Mouse (Mus musculus): ENCODE measurements around the gene Scamp3.
"Not testable (repeated sequence)": the region's sequence is repeated elsewhere in the genome, so short reads cannot be mapped to it uniquely, and the experiment has no call there.

The Scamp3 gene

DNA sequence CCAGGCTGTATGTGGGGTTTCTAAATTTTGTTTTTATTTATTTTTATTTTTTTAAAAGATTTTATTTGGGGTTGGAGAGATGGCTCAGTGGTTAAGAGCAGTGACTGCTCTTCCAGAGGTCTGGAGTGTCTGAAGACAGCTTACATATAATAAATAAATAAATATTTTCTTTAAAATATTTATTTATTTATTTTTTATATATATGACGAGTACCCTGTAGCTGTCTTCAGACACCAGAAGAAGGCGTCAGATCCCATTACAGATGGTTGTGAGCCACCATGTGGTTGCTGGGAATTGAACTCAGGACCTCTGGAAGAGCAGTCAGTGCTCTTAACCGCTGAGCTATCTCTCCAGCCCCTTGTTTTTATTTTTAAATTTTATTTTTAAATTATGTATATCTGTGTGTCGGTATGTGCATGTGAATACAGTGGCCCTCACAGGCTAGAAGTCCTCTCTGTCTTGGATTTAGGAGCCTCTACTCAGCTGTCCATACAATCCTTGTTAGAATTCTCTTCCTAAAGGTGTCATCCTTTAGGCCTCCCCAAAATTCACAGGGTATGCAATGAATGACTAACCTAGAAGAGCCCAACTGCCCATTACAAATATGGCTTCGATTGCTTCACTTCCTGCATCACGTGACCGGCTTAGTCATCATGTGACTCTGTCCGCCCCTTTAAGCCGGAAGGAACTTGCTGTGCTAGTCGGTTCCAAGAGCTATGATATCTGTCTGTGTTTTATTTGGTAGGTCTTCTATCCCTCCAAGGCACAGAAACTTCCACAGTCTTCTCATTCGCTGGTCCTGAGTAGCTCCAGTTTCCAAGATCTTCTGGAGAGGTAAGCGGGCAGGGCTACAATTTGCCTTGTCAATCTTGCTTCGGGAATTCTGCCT, 25.2 kb downstream of the Scamp3 start, which contains the start of gene Gba:
Gene Gba, plus strand, starts transcription at position 676 of the 889 bp plus-strand sequence.
- peak; percentile 87 for DNase-seq

DNA sequence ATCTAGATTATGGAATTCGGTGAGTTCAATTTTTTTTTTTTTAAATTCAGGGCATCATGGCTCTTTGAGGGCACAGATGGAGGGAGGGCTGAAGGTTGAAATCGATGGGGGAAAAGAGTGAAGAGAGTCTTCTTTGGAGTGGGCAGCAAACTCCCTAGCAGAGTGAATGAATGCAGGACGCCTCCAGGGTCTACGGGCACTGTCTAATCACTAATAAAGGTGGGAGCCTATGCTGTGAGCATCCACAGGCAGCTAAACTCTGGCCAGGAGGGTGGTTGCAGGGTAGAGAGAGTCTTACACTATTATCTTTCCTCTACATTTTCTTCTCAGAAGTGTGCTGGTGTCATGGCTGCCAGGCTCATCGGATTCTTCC, 25.9 kb downstream of the Scamp3 start:
- no peak for DNase-seq

DNA sequence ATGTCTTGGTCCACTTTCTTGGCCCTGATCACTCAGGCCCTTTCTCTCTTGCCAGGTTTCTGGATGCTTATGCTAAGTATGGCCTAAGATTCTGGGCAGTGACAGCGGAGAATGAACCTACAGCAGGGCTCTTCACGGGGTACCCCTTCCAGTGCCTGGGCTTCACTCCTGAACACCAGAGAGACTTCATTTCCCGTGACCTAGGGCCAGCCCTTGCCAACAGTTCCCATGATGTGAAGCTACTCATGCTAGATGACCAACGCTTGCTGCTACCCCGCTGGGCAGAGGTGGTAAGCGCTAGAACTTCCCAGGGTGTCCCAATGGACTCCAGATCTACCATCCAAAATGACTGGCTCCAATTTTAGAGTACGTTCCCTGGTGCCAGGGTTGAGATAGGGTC, 28.8 kb downstream of the Scamp3 start:
- peak; percentile 19 for DNase-seq

DNA sequence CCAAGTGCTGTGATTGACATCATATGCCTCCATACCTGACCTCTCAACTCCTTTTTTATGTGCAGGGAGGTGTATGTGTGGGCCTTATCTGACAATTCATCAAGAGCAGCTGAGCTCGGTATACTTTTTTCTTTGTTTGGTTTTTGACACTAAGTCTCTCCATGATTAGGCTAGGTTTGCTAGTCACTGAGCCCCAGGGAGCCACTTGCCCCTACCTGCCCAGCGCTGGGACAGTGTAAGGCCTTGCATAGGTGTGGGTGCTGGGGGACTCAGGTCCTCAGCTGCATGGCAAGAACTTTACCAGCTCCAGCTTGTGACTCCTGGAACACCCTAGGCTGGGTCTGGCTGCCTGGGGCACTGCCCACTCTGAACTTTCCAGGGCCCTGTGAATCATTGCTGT, 29.4 kb downstream of the Scamp3 start:
- no peak for DNase-seq

GRCm38 (mm10) chr3:89208075-89208657, 30.9 kb downstream of the Scamp3 start:
- peak; percentile 28 for DNase-seq

- no peak for DNase-seq
Measured at GRCm38 (mm10) chr3:89208736-89209135, 31.5 kb downstream of the Scamp3 start.

DNA sequence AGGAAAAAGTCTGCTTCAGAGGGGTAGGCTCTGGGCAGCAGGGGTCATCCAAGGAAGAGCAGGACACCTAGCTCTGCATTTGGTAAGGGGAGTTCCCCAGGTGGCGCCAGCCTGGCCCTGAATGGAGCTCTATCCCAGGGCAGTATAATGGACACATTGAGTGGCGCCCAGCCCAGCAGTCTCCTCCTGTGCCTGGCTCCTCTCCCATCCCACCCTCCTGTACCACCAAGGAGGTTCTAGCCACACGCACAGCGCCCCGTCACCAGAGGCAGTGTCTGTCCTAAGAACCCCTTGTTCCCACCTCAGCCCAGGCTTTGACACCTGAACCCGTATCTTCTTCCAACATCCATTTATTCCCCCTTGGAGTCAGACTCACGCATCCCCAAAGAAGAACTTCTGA, 32.5 kb downstream of the Scamp3 start:
- peak; percentile 16 for DNase-seq

DNA sequence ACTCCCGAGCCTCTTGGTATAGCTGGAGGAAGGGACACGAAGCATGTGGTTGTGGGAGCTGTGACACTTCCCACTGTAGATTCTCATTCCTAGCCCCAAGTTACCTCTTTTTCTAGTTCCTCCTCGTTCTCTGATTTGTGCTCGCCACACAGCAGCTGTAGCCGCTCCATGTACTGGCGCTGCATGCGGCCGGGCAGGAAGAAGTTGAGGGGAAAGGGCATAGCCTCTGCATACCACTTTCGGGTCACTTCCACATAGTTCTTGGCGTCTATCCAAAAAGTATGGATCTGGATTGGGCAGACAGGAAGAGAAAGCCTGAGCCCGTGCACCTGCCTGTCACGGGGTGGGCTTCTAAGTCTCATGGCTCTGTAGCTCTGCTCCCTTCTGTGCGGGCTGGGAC, 32.9 kb downstream of the Scamp3 start:
- DNase-seq, result peak; percentile 30

- DNase-seq, result peak; percentile 47
Measured at GRCm38 (mm10) chr3:89210731-89211130, 33.5 kb downstream of the Scamp3 start.

DNA sequence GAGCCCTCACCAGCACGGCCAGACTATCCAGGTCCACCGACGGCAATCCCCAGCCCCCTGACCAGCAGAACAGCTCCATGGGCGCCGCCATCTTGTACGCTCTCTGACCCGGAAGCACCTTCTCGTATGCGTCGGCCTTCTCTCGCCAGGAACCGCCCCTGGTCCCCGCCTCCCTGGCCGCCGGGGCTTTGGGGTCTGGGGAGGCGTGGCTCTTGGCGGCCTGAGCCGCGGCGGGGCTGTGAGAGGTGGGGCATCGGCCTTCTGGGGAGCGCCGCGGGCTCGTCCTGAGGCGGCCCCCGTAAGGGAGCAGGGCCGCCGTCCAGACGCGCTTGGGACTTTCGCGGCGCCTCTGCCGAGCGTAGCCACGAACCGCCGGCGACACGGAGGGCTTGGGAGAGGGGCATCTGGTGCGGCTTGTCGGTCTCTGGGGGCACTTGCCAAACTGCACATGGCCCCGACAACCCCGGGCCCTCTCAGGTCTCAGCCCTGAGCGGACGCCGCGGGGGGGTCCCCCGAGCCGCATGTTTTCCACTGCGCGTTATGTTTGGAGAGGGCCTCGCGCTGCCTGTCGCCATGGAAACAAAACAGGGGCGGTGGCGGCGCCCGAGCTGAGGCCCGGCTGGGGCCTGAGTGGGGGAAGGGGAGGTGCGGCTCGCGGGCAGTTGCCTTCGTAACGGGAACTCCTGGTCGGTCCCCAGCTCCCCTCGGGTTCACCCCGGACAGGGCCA, 36.7 kb downstream of the Scamp3 start:
- DNase-seq, result peak; percentile 89

- DNase-seq, result no peak
Measured at GRCm38 (mm10) chr3:89214681-89215411, 37.6 kb downstream of the Scamp3 start, which contains the start of gene Thbs3. Gene Thbs3, plus strand, starts transcription at chr3:89215180.

- peak; percentile 83 for DNase-seq
Measured at GRCm38 (mm10) chr3:89215853-89216252, 38.6 kb downstream of the Scamp3 start.

DNA sequence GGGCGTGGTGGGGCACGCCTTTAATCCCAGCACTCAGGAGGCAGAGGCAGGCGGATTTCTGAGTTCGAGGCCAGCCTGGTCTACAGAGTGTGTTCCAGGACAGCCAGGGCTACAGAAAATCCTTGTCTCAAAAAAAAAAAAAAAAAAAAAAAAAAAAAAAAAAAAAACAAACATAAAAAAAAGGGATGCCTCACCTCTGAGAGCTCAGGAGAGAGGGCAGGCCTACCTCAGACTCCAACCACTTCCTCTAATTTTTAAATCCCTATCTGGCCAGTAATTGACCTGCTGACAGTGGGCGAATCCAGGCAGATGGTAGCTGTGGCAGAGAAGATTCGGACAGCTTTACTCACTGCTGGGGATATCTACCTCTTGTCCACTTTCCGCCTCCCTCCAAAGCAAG, 39.1 kb downstream of the Scamp3 start:
- DNase-seq, result not testable (repeated sequence)

GRCm38 (mm10) chr3:89218271-89218670, 41.0 kb downstream of the Scamp3 start:
- no peak for DNase-seq

DNA sequence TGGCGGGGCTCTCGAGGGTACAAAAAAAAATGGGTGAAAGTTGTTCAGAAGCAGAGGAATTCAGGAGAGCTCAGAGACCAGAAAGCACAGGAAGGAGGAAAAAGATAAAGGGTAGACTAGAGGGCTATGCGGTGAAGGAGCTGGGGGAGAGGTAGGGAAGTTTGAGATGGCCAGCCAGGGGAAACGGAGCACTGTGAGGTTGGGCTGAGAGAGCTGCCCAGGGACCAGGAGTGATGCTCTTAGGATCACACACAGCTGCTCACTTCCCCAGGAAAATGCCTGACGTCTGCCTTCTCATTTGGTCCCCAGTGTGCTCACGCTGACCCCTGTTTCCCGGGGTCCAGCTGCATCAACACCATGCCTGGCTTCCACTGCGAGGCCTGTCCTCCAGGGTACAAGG, 42.3 kb downstream of the Scamp3 start:
- DNase-seq, result no peak

DNA sequence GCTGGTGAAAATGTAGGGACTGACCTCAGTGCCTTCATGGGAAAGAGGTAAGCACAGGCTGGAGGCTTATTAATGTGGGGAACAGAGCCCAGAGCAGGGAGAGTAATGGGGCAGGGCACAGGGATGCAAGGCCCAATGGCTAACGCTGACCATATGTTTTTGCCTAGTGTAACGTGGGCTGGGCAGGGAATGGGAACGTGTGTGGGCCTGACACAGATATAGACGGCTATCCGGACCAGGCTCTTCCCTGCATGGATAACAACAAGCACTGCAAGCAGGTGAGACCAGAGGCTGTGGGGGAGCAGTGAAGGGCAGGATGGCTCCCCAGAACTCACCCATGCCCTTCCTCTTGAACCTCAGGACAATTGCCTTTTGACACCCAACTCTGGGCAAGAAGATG, 43.9 kb downstream of the Scamp3 start:
- no peak for DNase-seq

GRCm38 (mm10) chr3:89224796-89225195, 47.5 kb downstream of the Scamp3 start:
- no peak for DNase-seq

DNA sequence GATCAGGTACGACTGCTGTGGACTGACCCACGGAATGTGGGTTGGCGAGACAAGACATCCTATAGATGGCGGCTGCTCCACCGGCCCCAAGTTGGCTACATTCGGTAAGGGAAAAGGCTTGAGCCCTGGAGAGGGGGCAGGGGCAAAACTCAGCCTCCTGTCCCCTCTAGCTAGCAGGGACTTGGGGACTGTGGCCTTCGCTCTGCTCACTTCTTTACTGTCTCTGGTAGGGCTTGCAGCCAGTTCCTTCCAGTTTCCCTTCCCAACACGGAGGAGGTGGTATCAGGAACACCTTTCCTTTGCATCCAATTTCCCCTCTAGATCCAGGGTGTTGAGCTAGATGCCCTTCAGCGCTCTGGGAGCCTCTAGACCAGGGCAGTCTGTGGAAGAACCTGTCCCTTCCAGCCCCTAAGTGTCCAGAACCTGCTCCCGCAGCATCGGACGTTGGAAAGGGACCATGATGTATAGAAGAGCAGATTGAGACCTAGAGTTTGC, 48.1 kb downstream of the Scamp3 start:
- no peak for DNase-seq

GRCm38 (mm10) chr3:89225918-89226317, 48.6 kb downstream of the Scamp3 start:
- no peak for DNase-seq

GRCm38 (mm10) chr3:89226361-89226760, 49.1 kb downstream of the Scamp3 start:
- no peak for DNase-seq

- no peak for DNase-seq
Measured at GRCm38 (mm10) chr3:89226900-89227299, 49.6 kb downstream of the Scamp3 start, which contains the start of gene Mtx1. Gene Mtx1, minus strand, starts transcription at chr3:89227088.

- peak; percentile 63 for DNase-seq
Measured at GRCm38 (mm10) chr3:89227307-89228179, 50.3 kb downstream of the Scamp3 start.

Measured in cerebellum, adult 9-11 months (tissue).